Mouse (Mus musculus): ENCODE data around the gene Psmc6. TPM values are rescaled to one million over a fixed set of nuclear protein-coding genes. Genes with fewer than 3 reads are reported as not detected.

Gene Psmc6
- polyA plus RNA-seq (2021; fragmentation: Nextera tagmentation): 100 and 101 TPM in 2 replicates
- long read RNA-seq, experiment 1, transcript Psmc6-201 (14 exons, 2,234 nt): major isoform, 179 of 212 reads
- long read RNA-seq, experiment 1, partial matches to known transcripts: 19 of 212 reads
- long read RNA-seq, experiment 1, other reads (novel, unspliced or antisense): 14 of 212 reads
- long read RNA-seq, experiment 2, transcript Psmc6-201 (14 exons, 2,234 nt): major isoform, 544 of 613 reads
- long read RNA-seq, experiment 2, partial matches to known transcripts: 21 of 613 reads
- long read RNA-seq, experiment 2, other reads (novel, unspliced or antisense): 48 of 613 reads

GRCm38 (mm10) chr14:45329589-45330181 is at the start of gene Psmc6:
Gene Psmc6 (plus strand): TSS chr14:45329788.

GRCm38 (mm10) chr14:45318426-45319236 is 11.0 kb upstream of the Psmc6 start, which contains the start of gene Ero1l:
Gene Ero1l (minus strand): TSS chr14:45318771.

GRCm38 (mm10) chr14:45350931-45351859 is 21.6 kb downstream of the Psmc6 start, which contains the start of gene Styx:
Gene Styx (plus strand): TSS chr14:45351093.

Other genes with a start within 250 kb of the Psmc6 start
- gene Gpr137c, start 110.1 kb upstream of the Psmc6 start, polyA plus RNA-seq (2021; fragmentation: Nextera tagmentation): 3.5 TPM in 2 replicates
- gene Txndc16, start 109.5 kb upstream of the Psmc6 start, polyA plus RNA-seq (2021; fragmentation: Nextera tagmentation): 23.6 and 26.9 TPM in 2 replicates
- gene Ero1l, start 11.0 kb upstream of the Psmc6 start, polyA plus RNA-seq (2021; fragmentation: Nextera tagmentation): 8.5 and 12.2 TPM in 2 replicates
- 14.1 and 23.1 TPM in 2 replicates for gene Styx, start 21.3 kb downstream of the Psmc6 start, polyA plus RNA-seq (2021; fragmentation: Nextera tagmentation)
- gene Gnpnat1, start 75.1 kb downstream of the Psmc6 start, polyA plus RNA-seq (2021; fragmentation: Nextera tagmentation): 11.1 and 12.9 TPM in 2 replicates
- gene Fermt2, start 200.3 kb downstream of the Psmc6 start, polyA plus RNA-seq (2021; fragmentation: Nextera tagmentation): 100 and 138 TPM in 2 replicates